Mouse (Mus musculus) heart, adult 2 months (tissue): ENCODE results near the gene Cdk2ap2.

Source experiments
- CTCF ChIP-seq: fragments of 200-600 bp; IDR thresholded peaks from 2 replicates; pipeline ENCODE4 v1.8.1; 2022; ENCODE audit warnings: antibody characterized with exemption, mild to moderate bottlenecking, moderate library complexity
- EP300 ChIP-seq: fragments of 200-500 bp; IDR thresholded peaks from 2 replicates; pipeline ENCODE4 v1.6.1; 2011; ENCODE audit warnings: low read depth, low read length, control low read depth; ENCODE audit not compliant: insufficient read depth
- POLR2A ChIP-seq: fragments of 200-500 bp; IDR thresholded peaks from 2 replicates; pipeline ENCODE4 v1.6.1; 2011; ENCODE audit warnings: mild to moderate bottlenecking, low read depth, low read length, control low read depth; ENCODE audit not compliant: insufficient read depth

DNA sequence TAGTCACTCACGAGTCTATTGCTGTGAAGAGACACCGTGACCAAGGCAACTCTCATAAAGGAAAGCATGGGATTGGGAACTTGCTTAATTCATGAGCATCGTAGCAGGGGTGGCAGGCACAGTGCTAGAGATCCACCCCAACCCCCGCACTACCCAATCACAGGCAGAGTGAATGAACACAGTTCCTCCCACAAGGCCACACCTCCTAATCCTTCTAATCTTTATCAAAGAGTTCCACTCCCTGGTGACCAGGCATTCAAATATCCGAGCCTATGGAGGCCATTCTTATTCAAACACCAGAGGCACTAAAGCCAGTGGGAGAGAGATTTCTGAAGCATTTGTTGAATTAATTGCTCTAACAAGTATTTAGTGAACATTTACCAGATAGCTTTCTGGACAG is 49.0 kb downstream of the Cdk2ap2 start:
- TF ChIP-seq CTCF (no peak), POLR2A (no peak), EP300 (no peak)
